In the genomic region with DNA sequence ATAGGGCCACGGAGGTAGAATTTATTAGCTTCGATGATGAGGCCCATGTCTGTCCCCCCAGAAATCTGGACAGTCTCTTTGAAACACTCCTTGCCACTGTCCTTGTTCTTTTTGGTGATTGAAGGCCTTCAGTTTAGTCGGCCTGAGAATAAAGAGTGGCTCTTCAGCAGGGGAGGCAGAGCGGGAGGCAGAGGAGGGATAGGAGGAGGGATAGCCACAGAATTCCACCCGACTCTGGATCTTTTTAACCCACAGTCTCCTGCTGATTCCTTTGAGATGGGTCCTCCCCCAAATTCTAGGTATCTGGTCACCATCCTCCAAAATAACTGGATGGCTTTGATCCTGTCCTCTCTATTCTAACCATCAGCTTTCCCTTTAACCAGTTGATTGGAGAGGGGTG, we compare ENCODE assay signal across 14 mouse cellular contexts. TPM values are rescaled to one million over a fixed set of nuclear protein-coding genes. Genes with fewer than 3 reads are reported as not detected.
A peak's percentile ranks its signal among the peaks of the same experiment; 100 is the strongest.
DNase-seq lines count a peak whose midpoint lies in the region; ATAC-seq and TF ChIP-seq lines count a peak whose summit lies in the region.
"Had no signal": no experiment of that assay in that cellular context is flagged by ENCODE, and none has a peak within 500 bp of the region (broad histone marks: within the 10 kb centered on the region; RNA-seq: fewer than 3 reads in every experiment).

No protein-coding gene starts in this region.

- H3K9ac ChIP-seq in midbrain, embryonic 11.5 days (ENCODE audit: low read length) = no peak overlapping the region
- no peak overlapping the region for H3K9ac ChIP-seq in forebrain, postnatal 0 days
- H3K9ac ChIP-seq in midbrain, embryonic 14.5 days (replicated peaks; ENCODE audit: low read length) = no peak overlapping the region
- no peak overlapping the region for H3K9ac ChIP-seq in neural tube, embryonic 15.5 days (replicated peaks)
- H3K9ac ChIP-seq: heart, embryonic 13.5 days had no signal

- no peaks in the 10 kb centered on the region for H3K27me3 ChIP-seq in midbrain, embryonic 11.5 days (ENCODE audit: control insufficient read depth, insufficient read depth, low read length)
- peaks cover 15% of the 10 kb centered on the region for H3K27me3 ChIP-seq in midbrain, embryonic 10.5 days (ENCODE audit: low read depth, poor library complexity, severe bottlenecking)
- H3K27me3 ChIP-seq in forebrain, postnatal 0 days (ENCODE audit: insufficient read depth, low read length) = no peaks in the 10 kb centered on the region
- no peaks in the 10 kb centered on the region for H3K27me3 ChIP-seq in midbrain, embryonic 14.5 days (ENCODE audit: control insufficient read depth, insufficient read depth, low read length)
- peaks cover 10% of the 10 kb centered on the region; the same call in 1 of the 2 replicates for H3K27me3 ChIP-seq in neural tube, embryonic 15.5 days (replicated peaks)

- no peaks in the 10 kb centered on the region for H3K4me1 ChIP-seq in midbrain, embryonic 11.5 days (ENCODE audit: control insufficient read depth, insufficient read depth, low read length)
- peaks cover 24% of the 10 kb centered on the region for H3K4me1 ChIP-seq in midbrain, embryonic 10.5 days
- peaks cover 7% of the 10 kb centered on the region for H3K4me1 ChIP-seq in forebrain, postnatal 0 days (ENCODE audit: insufficient read depth)
- H3K4me1 ChIP-seq in midbrain, embryonic 14.5 days (ENCODE audit: control insufficient read depth, insufficient read depth, low read length) = peaks cover 16% of the 10 kb centered on the region
- peaks cover 8% of the 10 kb centered on the region for H3K4me1 ChIP-seq in neural tube, embryonic 15.5 days

- H3K4me3 ChIP-seq in midbrain, embryonic 11.5 days (ENCODE audit: low read depth, low read length) = no peak overlapping the region
- no peak overlapping the region for H3K4me3 ChIP-seq in midbrain, embryonic 10.5 days
- no peak overlapping the region for H3K4me3 ChIP-seq in forebrain, postnatal 0 days (ENCODE audit: low read depth, low read length)
- no peak overlapping the region for H3K4me3 ChIP-seq in midbrain, embryonic 14.5 days (replicated peaks; ENCODE audit: low read depth, low read length)
- H3K4me3 ChIP-seq in neural tube, embryonic 15.5 days (replicated peaks) = no peak overlapping the region
- H3K4me3 ChIP-seq: embryonic facial prominence, embryonic 10.5 days; heart, embryonic 13.5 days had no signal

- ATAC-seq in midbrain, embryonic 11.5 days (ENCODE audit: low FRiP score) = peak; percentile 6; the same call in 1 of the 2 replicates
- ATAC-seq in forebrain, postnatal 0 days = peak; percentile 8; the same call in 1 of the 2 replicates
- peak; percentile 6; the same call in 1 of the 2 replicates for ATAC-seq in midbrain, embryonic 14.5 days (ENCODE audit: low FRiP score, low TSS enrichment)
- peak; percentile 51 for ATAC-seq in neural tube, embryonic 15.5 days (ENCODE audit: low FRiP score)
- ATAC-seq: lung, postnatal 0 days had no signal

- H3K9me3 ChIP-seq in midbrain, embryonic 11.5 days (ENCODE audit: control insufficient read depth, low read length) = no peaks in the 10 kb centered on the region
- no peaks in the 10 kb centered on the region for H3K9me3 ChIP-seq in midbrain, embryonic 10.5 days (replicated peaks)
- no peaks in the 10 kb centered on the region for H3K9me3 ChIP-seq in forebrain, postnatal 0 days (ENCODE audit: low read length)
- no peaks in the 10 kb centered on the region for H3K9me3 ChIP-seq in midbrain, embryonic 14.5 days (ENCODE audit: control insufficient read depth, low read length)
- H3K9me3 ChIP-seq in neural tube, embryonic 15.5 days (replicated peaks) = no peaks in the 10 kb centered on the region
- H3K9me3 ChIP-seq: embryonic facial prominence, embryonic 10.5 days; heart, embryonic 13.5 days had no signal

- H3K27ac ChIP-seq in midbrain, embryonic 11.5 days (ENCODE audit: low read depth, low read length) = no peak overlapping the region
- H3K27ac ChIP-seq in midbrain, embryonic 10.5 days (replicated peaks) = no peak overlapping the region
- H3K27ac ChIP-seq in forebrain, postnatal 0 days (ENCODE audit: low read depth, low read length) = no peak overlapping the region
- peak overlapping the region; percentile 63 for H3K27ac ChIP-seq in midbrain, embryonic 14.5 days (replicated peaks; ENCODE audit: low read depth, low read length)
- H3K27ac ChIP-seq in neural tube, embryonic 15.5 days (replicated peaks) = no peak overlapping the region
- H3K27ac ChIP-seq: embryonic facial prominence, embryonic 10.5 days; heart, embryonic 13.5 days had no signal

- 53% methylated on average over 5 of the region's 5 CpGs for WGBS in midbrain, embryonic 11.5 days
- 63% methylated on average over 5 of the region's 5 CpGs for WGBS in midbrain, embryonic 10.5 days
- WGBS in forebrain, postnatal 0 days = 34% methylated on average over 5 of the region's 5 CpGs
- WGBS in midbrain, embryonic 14.5 days = 46% methylated on average over 5 of the region's 5 CpGs
- WGBS in neural tube, embryonic 15.5 days = 26% methylated on average over 5 of the region's 5 CpGs

- DNase-seq in midbrain, embryonic 11.5 days (ENCODE audit: low spot score, missing footprints) = peak; percentile 84
- no peak for DNase-seq in midbrain, embryonic 10.5 days (ENCODE audit: low spot score)
- DNase-seq in forebrain, postnatal 0 days = no peak
- no peak for DNase-seq in midbrain, embryonic 14.5 days
- no peak for DNase-seq in lung, postnatal 4 days
- DNase-seq in testis, postnatal 14 days (ENCODE audit: low spot score) = no peak

- no peak overlapping the region for H3K4me2 ChIP-seq in midbrain, embryonic 11.5 days
- no peak overlapping the region for H3K4me2 ChIP-seq in forebrain, postnatal 0 days (ENCODE audit: low read depth)
- H3K4me2 ChIP-seq in midbrain, embryonic 14.5 days (ENCODE audit: low read length) = no peak overlapping the region
- H3K4me2 ChIP-seq in neural tube, embryonic 15.5 days = peak overlapping the region; percentile 38; the same call in 1 of the 2 replicates
- H3K4me2 ChIP-seq: heart, embryonic 13.5 days had no signal

- H3K36me3 ChIP-seq in midbrain, embryonic 11.5 days (ENCODE audit: control insufficient read depth, insufficient read depth, low read length) = no peaks in the 10 kb centered on the region
- H3K36me3 ChIP-seq in midbrain, embryonic 10.5 days = no peaks in the 10 kb centered on the region
- no peaks in the 10 kb centered on the region for H3K36me3 ChIP-seq in forebrain, postnatal 0 days (ENCODE audit: insufficient read depth)
- no peaks in the 10 kb centered on the region for H3K36me3 ChIP-seq in midbrain, embryonic 14.5 days (ENCODE audit: control insufficient read depth, insufficient read depth, low read length)
- no peaks in the 10 kb centered on the region for H3K36me3 ChIP-seq in neural tube, embryonic 15.5 days
- H3K36me3 ChIP-seq: embryonic facial prominence, embryonic 10.5 days; heart, embryonic 13.5 days had no signal

- TF ChIP-seq CTCF in forebrain, postnatal 0 days (IDR thresholded peaks at IDR 0.05; ENCODE audit: low read depth) = no peak

RNA-seq across cellular contexts. Expression of a gene that starts 10.2 kb away (rescaled TPM):
- 0.20 and 0.80 TPM in 2 replicates for polyA plus RNA-seq in midbrain, embryonic 11.5 days (2014; fragmentation: Nextera tagmentation; extraction: Ambion mirVana)
- 0.58 and 0.76 TPM in 2 replicates for polyA plus RNA-seq in midbrain, embryonic 10.5 days (2016; fragmentation: Nextera tagmentation; extraction: Ambion mirVana)
- 3.4 and 3.5 TPM in 2 replicates for total RNA-seq in forebrain, postnatal 0 days (2014; rRNA removed)
- polyA plus RNA-seq in forebrain, postnatal 0 days (2015; fragmentation: Nextera tagmentation; extraction: Ambion mirVana) = 1.9 and 2.7 TPM in 2 replicates
- polyA plus RNA-seq in midbrain, embryonic 14.5 days (2014; fragmentation: Nextera tagmentation; extraction: Ambion mirVana) = 1.0 and 2.7 TPM in 2 replicates
- polyA plus RNA-seq in neural tube, embryonic 15.5 days (2015; fragmentation: Nextera tagmentation; extraction: Ambion mirVana) = 1.9 and 2.6 TPM in 2 replicates
- total RNA-seq: common myeloid progenitor, adult 5-6 weeks; megakaryocyte progenitor cell, adult 5-6 weeks had no signal
- polyA plus RNA-seq: intestine, embryonic 16.5 days; liver, embryonic 16.5 days had no signal

RNA-seq across cellular contexts. Expression of a gene that starts 56.5 kb away (rescaled TPM):
- polyA plus RNA-seq in midbrain, embryonic 11.5 days (2014; fragmentation: Nextera tagmentation; extraction: Ambion mirVana) = 18.4 and 19.0 TPM in 2 replicates
- 18.7 and 21.0 TPM in 2 replicates for polyA plus RNA-seq in midbrain, embryonic 10.5 days (2016; fragmentation: Nextera tagmentation; extraction: Ambion mirVana)
- total RNA-seq in forebrain, postnatal 0 days (2014; rRNA removed) = 13.8 and 13.9 TPM in 2 replicates
- polyA plus RNA-seq in forebrain, postnatal 0 days (2015; fragmentation: Nextera tagmentation; extraction: Ambion mirVana) = 8.1 and 8.5 TPM in 2 replicates
- polyA plus RNA-seq in midbrain, embryonic 14.5 days (2014; fragmentation: Nextera tagmentation; extraction: Ambion mirVana) = 13.5 and 14.3 TPM in 2 replicates
- 12.7 and 13.9 TPM in 2 replicates for polyA plus RNA-seq in neural tube, embryonic 15.5 days (2015; fragmentation: Nextera tagmentation; extraction: Ambion mirVana)

RNA-seq across cellular contexts. Expression of a gene that starts 56.9 kb away (rescaled TPM):
- 18.6 and 21.2 TPM in 2 replicates for polyA plus RNA-seq in midbrain, embryonic 11.5 days (2014; fragmentation: Nextera tagmentation; extraction: Ambion mirVana)
- polyA plus RNA-seq in midbrain, embryonic 10.5 days (2016; fragmentation: Nextera tagmentation; extraction: Ambion mirVana) = 19.5 and 21.2 TPM in 2 replicates
- total RNA-seq in forebrain, postnatal 0 days (2014; rRNA removed) = 11.6 and 15.0 TPM in 2 replicates
- polyA plus RNA-seq in forebrain, postnatal 0 days (2015; fragmentation: Nextera tagmentation; extraction: Ambion mirVana) = 11.5 and 13.9 TPM in 2 replicates
- polyA plus RNA-seq in midbrain, embryonic 14.5 days (2014; fragmentation: Nextera tagmentation; extraction: Ambion mirVana) = 10.7 and 13.9 TPM in 2 replicates
- 7.7 and 10.2 TPM in 2 replicates for polyA plus RNA-seq in neural tube, embryonic 15.5 days (2015; fragmentation: Nextera tagmentation; extraction: Ambion mirVana)
